Mouse (Mus musculus) erythroblast, embryonic 14.5 days (primary cell): ENCODE measurements around the gene Polr1e. TPM values are rescaled to one million over a fixed set of nuclear protein-coding genes. Genes with fewer than 3 reads are reported as not detected.
A peak's percentile ranks its signal among the peaks of the same experiment; 100 is the strongest.
"Not testable (repeated sequence)": the region's sequence is repeated elsewhere in the genome, so short reads cannot be mapped to it uniquely, and the experiment has no call there.

ENCODE experiments used
- H3K27me3 ChIP-seq: 2 replicates; pipeline ENCODE4 v1.6.1; 2012; ENCODE audit warnings: inconsistent platforms; ENCODE audit not compliant: control insufficient read depth
- H3K36me3 ChIP-seq: 2 replicates; pipeline ENCODE4 v1.6.1; 2012; ENCODE audit warnings: mild to moderate bottlenecking, inconsistent platforms; ENCODE audit not compliant: control insufficient read depth
- H3K4me1 ChIP-seq: 2 replicates; pipeline ENCODE4 v1.6.1; 2012; ENCODE audit warnings: inconsistent platforms; ENCODE audit not compliant: control insufficient read depth
- H3K4me3 ChIP-seq: replicated peaks from 2 replicates; pipeline ENCODE3; 2012; ENCODE audit warnings: moderate library complexity, mild to moderate bottlenecking, inconsistent platforms
- H3K9me3 ChIP-seq: 2 replicates; pipeline ENCODE4 v1.6.1; 2012; ENCODE audit warnings: low read length, inconsistent platforms, mixed read lengths; ENCODE audit not compliant: control insufficient read depth
- GATA1 ChIP-seq: IDR thresholded peaks from 2 replicates; pipeline ENCODE4 v1.6.1; 2012; ENCODE audit warnings: low read length, inconsistent platforms, mixed read lengths
- TAL1 ChIP-seq: IDR thresholded peaks from 3 replicates; pipeline ENCODE4 v1.6.1; 2012; ENCODE audit warnings: low read length, inconsistent platforms, mixed read lengths
- polyA plus RNA-seq: library from polyadenylated mRNA; stranded (reverse); fragments of >175 nt; gene quantifications from 2 replicates; pipeline ENCODE4 v1.2.3, GENCODE M21; 2012

Polr1e gene
- polyA plus RNA-seq, 1 experiment: 0.02 TPM

GRCm38 (mm10) chr4:45015615-45016014 is 2.8 kb upstream of the Polr1e start:
- Histone ChIP-seq H3K4me3 (no peak overlapping the region), H3K36me3 (no peaks in the 10 kb centered on the region), H3K27me3 (no peaks in the 10 kb centered on the region), H3K4me1 (peaks cover 56% of the 10 kb centered on the region), H3K9me3 (no peaks in the 10 kb centered on the region)
- TF ChIP-seq GATA1: no peak
- TF ChIP-seq TAL1: no peak

- H3K36me3 ChIP-seq: peaks cover 6% of the 10 kb centered on the region
- H3K9me3 ChIP-seq: no peaks in the 10 kb centered on the region
- no peak for TF ChIP-seq GATA1
- no peak for TF ChIP-seq TAL1
- H3K4me1 ChIP-seq: peaks cover 41% of the 10 kb centered on the region
- peak overlapping the region; percentile 83 for H3K4me3 ChIP-seq
- H3K27me3 ChIP-seq: no peaks in the 10 kb centered on the region
These were observed 626 bp downstream of the Polr1e start for GRCm38 (mm10) chr4:45019009-45019408.

- H3K4me3 ChIP-seq: no peak overlapping the region
- TF ChIP-seq GATA1 (no peak), TAL1 (no peak)
These were observed 8.1 kb downstream of the Polr1e start for GRCm38 (mm10) chr4:45026459-45026858.

GRCm38 (mm10) chr4:45032586-45032985 is 14.2 kb downstream of the Polr1e start:
- no peak overlapping the region for H3K4me3 ChIP-seq
- no peaks in the 10 kb centered on the region for H3K4me1 ChIP-seq
- TF ChIP-seq GATA1 (no peak), TAL1 (no peak)
- no peaks in the 10 kb centered on the region for H3K9me3 ChIP-seq
- peaks cover 90% of the 10 kb centered on the region for H3K36me3 ChIP-seq
- H3K27me3 ChIP-seq: no peaks in the 10 kb centered on the region

More at GRCm38 (mm10) chr4:45026459-45026858, 8.1 kb downstream of the Polr1e start:
- H3K27me3 ChIP-seq: no peaks in the 10 kb centered on the region
- no peaks in the 10 kb centered on the region for H3K4me1 ChIP-seq
- H3K36me3 ChIP-seq: peaks cover 68% of the 10 kb centered on the region
- no peaks in the 10 kb centered on the region for H3K9me3 ChIP-seq

- TF ChIP-seq TAL1 (no peak), GATA1 (no peak)
These were observed 16.6 kb downstream of the Polr1e start for GRCm38 (mm10) chr4:45034693-45035628.

GRCm38 (mm10) chr4:45036048-45036447 is 17.7 kb downstream of the Polr1e start:
- Histone ChIP-seq H3K36me3 (peaks cover 71% of the 10 kb centered on the region), H3K4me3 (no peak overlapping the region), H3K9me3 (no peaks in the 10 kb centered on the region), H3K4me1 (no peaks in the 10 kb centered on the region), H3K27me3 (no peaks in the 10 kb centered on the region)
- TF ChIP-seq GATA1 (no peak), TAL1 (no peak)

More at GRCm38 (mm10) chr4:45034693-45035628, 16.6 kb downstream of the Polr1e start:
- Histone ChIP-seq H3K4me3 (no peak overlapping the region), H3K36me3 (peaks cover 72% of the 10 kb centered on the region), H3K9me3 (no peaks in the 10 kb centered on the region), H3K27me3 (no peaks in the 10 kb centered on the region), H3K4me1 (no peaks in the 10 kb centered on the region)

GRCm38 (mm10) chr4:45036571-45036970 is 18.2 kb downstream of the Polr1e start:
- Histone ChIP-seq H3K27me3 (no peaks in the 10 kb centered on the region), H3K9me3 (no peaks in the 10 kb centered on the region), H3K4me1 (no peaks in the 10 kb centered on the region), H3K4me3 (no peak overlapping the region), H3K36me3 (peaks cover 71% of the 10 kb centered on the region)
- TF ChIP-seq GATA1 (no peak), TAL1 (no peak)

- TF ChIP-seq GATA1 (no peak), TAL1 (no peak)
- no peaks in the 10 kb centered on the region for H3K27me3 ChIP-seq
- H3K4me3 ChIP-seq: no peak overlapping the region
- H3K9me3 ChIP-seq: no peaks in the 10 kb centered on the region
- H3K36me3 ChIP-seq: peaks cover 65% of the 10 kb centered on the region
- H3K4me1 ChIP-seq: no peaks in the 10 kb centered on the region
These were observed 19.4 kb downstream of the Polr1e start for GRCm38 (mm10) chr4:45037455-45038410.

- not testable (repeated sequence) for H3K9me3 ChIP-seq, H3K4me1 ChIP-seq, H3K4me3 ChIP-seq, H3K27me3 ChIP-seq
- H3K36me3 ChIP-seq: peaks cover 66% of the 10 kb centered on the region
These were observed 20.5 kb downstream of the Polr1e start for GRCm38 (mm10) chr4:45038879-45039278.

- not testable (repeated sequence) for H3K4me1 ChIP-seq, H3K9me3 ChIP-seq, H3K4me3 ChIP-seq, H3K27me3 ChIP-seq
- peaks cover 67% of the 10 kb centered on the region for H3K36me3 ChIP-seq
These were observed 21.2 kb downstream of the Polr1e start for GRCm38 (mm10) chr4:45039546-45039945.
